Mouse (Mus musculus): ENCODE results near the gene Il33. TPM values are rescaled to one million over a fixed set of nuclear protein-coding genes. Genes with fewer than 3 reads are reported as not detected.

Il33 gene
- polyA plus RNA-seq, 1 experiment from 2014 or later: 48.3 TPM

DNA sequence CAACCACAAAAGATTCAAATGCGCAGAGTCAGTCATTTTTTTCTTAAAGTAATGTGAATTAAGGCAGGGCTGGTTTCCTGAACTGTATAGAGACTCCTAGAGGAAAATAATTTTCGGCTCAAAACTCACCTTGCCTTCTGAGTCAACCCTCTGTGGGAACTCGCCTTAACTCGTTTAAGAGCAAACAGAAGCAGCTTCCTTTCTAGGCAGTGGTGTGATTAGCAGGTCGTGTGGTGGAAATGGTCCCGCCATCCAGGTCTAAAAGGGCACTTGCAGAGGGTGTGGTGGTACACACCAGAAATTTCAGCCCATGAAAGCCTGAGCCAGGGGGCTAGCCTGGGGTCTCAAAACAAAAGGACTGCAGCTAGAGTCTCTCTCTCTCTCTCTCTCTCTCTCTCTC lies 32.1 kb upstream of the Il33 start:
- Histone ChIP-seq H3K4me1 (ENCODE audit: insufficient read depth, low read length) (no peaks in the 10 kb centered on the region), H3K9me3 (ENCODE audit: low read length) (no peaks in the 10 kb centered on the region), H3K27ac (ENCODE audit: low read length) (no peak overlapping the region), H3K9ac (replicated peaks; ENCODE audit: low read length) (no peak overlapping the region), H3K4me3 (ENCODE audit: low read length) (no peak overlapping the region), H3K4me2 (replicated peaks; ENCODE audit: low read depth, low read length) (no peak overlapping the region), H3K36me3 (ENCODE audit: insufficient read depth, low read length) (no peaks in the 10 kb centered on the region), H3K27me3 (ENCODE audit: insufficient read depth, low read length) (no peaks in the 10 kb centered on the region)
- no peak for ATAC-seq (ENCODE audit: low FRiP score, low TSS enrichment)
- 70% methylated on average over 6 of the region's 6 CpGs for WGBS

DNA sequence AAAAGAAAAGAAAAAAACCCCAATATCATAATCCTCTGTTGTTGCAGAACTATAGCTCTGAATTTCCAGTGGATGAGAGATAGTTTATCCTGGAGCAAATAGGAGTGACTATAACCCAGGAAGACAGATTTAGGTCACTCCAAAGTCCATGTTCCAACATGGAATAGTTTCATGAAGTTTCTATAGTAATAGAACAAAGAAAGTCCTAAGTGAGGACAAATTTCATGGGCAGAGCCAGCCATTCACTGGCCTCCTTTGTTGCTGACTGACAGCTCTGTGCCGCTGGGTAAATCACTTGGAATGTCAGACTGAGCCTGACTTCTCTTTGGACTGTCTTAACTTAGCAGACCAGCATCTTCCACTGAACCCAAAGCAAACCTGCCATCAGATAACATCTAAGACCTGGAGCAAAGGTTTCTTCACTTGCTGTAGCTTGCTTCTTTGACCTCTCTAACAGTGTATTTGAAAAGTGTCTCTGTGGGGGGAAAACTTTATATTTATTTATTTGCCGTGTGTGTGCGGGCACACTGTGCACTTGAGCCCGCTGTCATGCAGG lies 31.1 kb upstream of the Il33 start:
- ATAC-seq (ENCODE audit: low FRiP score, low TSS enrichment): no peak
- no peak overlapping the region for H3K4me2 ChIP-seq (replicated peaks; ENCODE audit: low read depth, low read length)
- no peak overlapping the region for H3K4me3 ChIP-seq (ENCODE audit: low read length)
- no peaks in the 10 kb centered on the region for H3K4me1 ChIP-seq (ENCODE audit: insufficient read depth, low read length)
- 84% methylated on average over 4 of the region's 4 CpGs for WGBS
- no peak overlapping the region for H3K27ac ChIP-seq (ENCODE audit: low read length)
- no peaks in the 10 kb centered on the region for H3K9me3 ChIP-seq (ENCODE audit: low read length)
- no peaks in the 10 kb centered on the region for H3K27me3 ChIP-seq (ENCODE audit: insufficient read depth, low read length)
- no peak overlapping the region for H3K9ac ChIP-seq (replicated peaks; ENCODE audit: low read length)
- no peaks in the 10 kb centered on the region for H3K36me3 ChIP-seq (ENCODE audit: insufficient read depth, low read length)

DNA sequence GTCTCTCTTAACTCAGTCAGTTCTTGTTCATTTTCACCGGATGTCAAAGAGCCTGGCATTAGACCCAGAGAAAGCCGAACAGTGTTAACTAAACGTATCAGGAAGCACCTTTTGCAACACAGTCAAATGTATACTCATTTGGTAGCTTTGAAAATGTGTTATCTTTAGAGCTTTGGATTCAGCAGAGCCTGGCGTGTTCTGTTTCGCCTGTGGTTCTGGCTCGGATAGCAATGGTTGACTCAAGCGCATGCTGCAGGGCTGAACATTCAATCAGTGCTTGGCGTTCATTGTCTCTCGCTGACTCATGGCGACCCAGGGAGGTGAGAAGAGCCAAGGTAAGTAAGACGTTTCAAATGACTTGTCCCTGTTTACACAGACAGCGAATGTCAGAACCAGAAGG lies 30.5 kb upstream of the Il33 start:
- no peak for ATAC-seq (ENCODE audit: low FRiP score, low TSS enrichment)
- peaks cover 3% of the 10 kb centered on the region; the same call in 1 of the 2 replicates for H3K9me3 ChIP-seq (ENCODE audit: low read length)
- WGBS: 75% methylated on average over 12 of the region's 12 CpGs
- H3K27ac ChIP-seq (ENCODE audit: low read length): no peak overlapping the region
- H3K27me3 ChIP-seq (ENCODE audit: insufficient read depth, low read length): no peaks in the 10 kb centered on the region
- no peak overlapping the region for H3K4me3 ChIP-seq (ENCODE audit: low read length)
- H3K9ac ChIP-seq (replicated peaks; ENCODE audit: low read length): no peak overlapping the region
- no peaks in the 10 kb centered on the region for H3K36me3 ChIP-seq (ENCODE audit: insufficient read depth, low read length)
- H3K4me2 ChIP-seq (replicated peaks; ENCODE audit: low read depth, low read length): no peak overlapping the region
- H3K4me1 ChIP-seq (ENCODE audit: insufficient read depth, low read length): no peaks in the 10 kb centered on the region

DNA sequence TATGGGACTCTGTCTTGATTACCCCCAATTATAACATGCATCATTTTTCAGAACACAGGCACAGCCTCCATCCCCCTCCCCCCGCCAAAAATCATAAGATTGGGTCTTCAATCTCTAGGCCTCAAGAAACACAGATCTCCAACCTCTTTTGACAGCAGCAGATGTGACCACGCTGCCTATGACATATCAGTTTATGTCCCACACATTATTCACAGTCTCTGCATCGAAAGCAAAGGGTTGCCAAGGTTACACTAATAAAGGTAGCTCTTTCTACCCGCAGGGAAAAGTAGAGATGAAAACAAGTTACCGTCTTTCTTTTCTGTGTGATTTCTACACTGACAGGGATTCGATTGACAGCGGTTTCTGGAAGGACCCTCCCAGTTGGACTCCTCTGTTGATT lies 29.9 kb upstream of the Il33 start:
- no peak for ATAC-seq (ENCODE audit: low FRiP score, low TSS enrichment)
- H3K4me2 ChIP-seq (replicated peaks; ENCODE audit: low read depth, low read length): no peak overlapping the region

DNA sequence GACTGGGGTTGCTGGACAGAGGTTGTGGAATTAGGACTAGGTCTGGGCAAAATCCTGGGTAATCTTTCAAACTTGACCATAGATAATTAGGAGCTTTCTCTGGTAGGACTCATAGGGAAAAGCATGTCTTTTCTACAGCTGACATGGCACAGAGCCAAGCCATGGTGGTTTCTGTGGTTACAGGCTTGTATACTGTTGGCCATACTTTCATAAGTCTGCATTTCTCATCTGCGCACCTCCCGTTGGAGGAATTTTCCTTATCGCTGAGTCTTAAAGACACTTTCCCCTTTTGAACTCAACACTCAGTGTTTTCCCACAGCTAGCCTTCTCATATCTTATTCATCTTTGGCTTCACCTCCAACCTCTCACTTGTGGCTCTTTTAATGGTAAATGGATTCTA lies 24.6 kb upstream of the Il33 start:
- WGBS: 87% methylated on average over 3 of the region's 3 CpGs
- peaks cover 8% of the 10 kb centered on the region; the same call in 1 of the 2 replicates for H3K9me3 ChIP-seq (ENCODE audit: low read length)

More for the DNA sequence above, 29.9 kb upstream of the Il33 start:
- no peaks in the 10 kb centered on the region for H3K27me3 ChIP-seq (ENCODE audit: insufficient read depth, low read length)
- H3K36me3 ChIP-seq (ENCODE audit: insufficient read depth, low read length): no peaks in the 10 kb centered on the region
- peaks cover 8% of the 10 kb centered on the region; the same call in 1 of the 2 replicates for H3K9me3 ChIP-seq (ENCODE audit: low read length)
- no peak overlapping the region for H3K27ac ChIP-seq (ENCODE audit: low read length)
- 75% methylated on average over 7 of the region's 7 CpGs for WGBS
- H3K4me1 ChIP-seq (ENCODE audit: insufficient read depth, low read length): no peaks in the 10 kb centered on the region
- H3K4me3 ChIP-seq (ENCODE audit: low read length): no peak overlapping the region
- no peak overlapping the region for H3K9ac ChIP-seq (replicated peaks; ENCODE audit: low read length)

DNA sequence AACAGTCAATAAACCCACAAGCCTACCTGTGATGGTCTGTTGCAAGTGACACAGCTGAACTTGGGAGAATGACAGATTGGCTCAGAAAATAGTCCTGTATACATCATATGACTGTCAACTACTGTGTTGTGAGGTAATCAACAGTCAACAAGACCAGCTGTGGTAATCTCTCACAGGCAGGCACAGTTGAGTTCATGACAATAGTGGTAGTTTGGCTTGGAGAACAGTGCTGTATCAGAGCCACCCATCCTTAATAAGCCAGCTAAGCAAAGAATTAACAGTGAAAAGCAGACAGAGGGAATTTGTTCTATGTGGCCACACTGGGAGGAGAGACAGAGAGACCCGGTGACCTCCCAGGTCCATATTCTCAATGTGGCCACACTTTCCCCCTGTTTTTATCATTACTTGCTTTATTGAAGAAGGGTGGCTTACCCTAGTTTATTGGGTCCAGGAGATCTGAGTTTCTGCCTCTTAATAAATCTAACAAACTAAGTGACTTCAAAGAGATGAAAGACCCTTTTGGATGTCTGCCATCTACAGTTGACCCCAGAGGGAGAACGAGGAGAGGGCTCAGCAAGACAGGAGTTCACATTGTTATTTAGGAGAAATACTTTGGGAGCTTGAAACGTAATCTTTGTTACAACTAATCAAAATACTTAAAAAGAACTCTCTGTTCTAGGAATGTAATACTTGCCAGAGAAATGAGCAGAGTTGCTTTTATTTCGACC lies 22.4 kb upstream of the Il33 start:
- ATAC-seq (ENCODE audit: low FRiP score, low TSS enrichment): no peak
- Histone ChIP-seq H3K27ac (ENCODE audit: low read length) (peak overlapping the region; percentile 10; the same call in 1 of the 2 replicates), H3K36me3 (ENCODE audit: insufficient read depth, low read length) (no peaks in the 10 kb centered on the region), H3K4me2 (replicated peaks; ENCODE audit: low read depth, low read length) (no peak overlapping the region), H3K9ac (replicated peaks; ENCODE audit: low read length) (no peak overlapping the region), H3K27me3 (ENCODE audit: insufficient read depth, low read length) (no peaks in the 10 kb centered on the region), H3K4me3 (ENCODE audit: low read length) (no peak overlapping the region), H3K4me1 (ENCODE audit: insufficient read depth, low read length) (no peaks in the 10 kb centered on the region), H3K9me3 (ENCODE audit: low read length) (peaks cover 8% of the 10 kb centered on the region; the same call in 1 of the 2 replicates)
- 35% methylated on average over 4 of the region's 4 CpGs for WGBS

More for the DNA sequence above, 24.6 kb upstream of the Il33 start:
- Histone ChIP-seq H3K36me3 (ENCODE audit: insufficient read depth, low read length) (no peaks in the 10 kb centered on the region), H3K9ac (replicated peaks; ENCODE audit: low read length) (no peak overlapping the region), H3K4me3 (ENCODE audit: low read length) (no peak overlapping the region), H3K4me1 (ENCODE audit: insufficient read depth, low read length) (no peaks in the 10 kb centered on the region), H3K27me3 (ENCODE audit: insufficient read depth, low read length) (no peaks in the 10 kb centered on the region), H3K4me2 (replicated peaks; ENCODE audit: low read depth, low read length) (no peak overlapping the region), H3K27ac (ENCODE audit: low read length) (no peak overlapping the region)
- no peak for ATAC-seq (ENCODE audit: low FRiP score, low TSS enrichment)

DNA sequence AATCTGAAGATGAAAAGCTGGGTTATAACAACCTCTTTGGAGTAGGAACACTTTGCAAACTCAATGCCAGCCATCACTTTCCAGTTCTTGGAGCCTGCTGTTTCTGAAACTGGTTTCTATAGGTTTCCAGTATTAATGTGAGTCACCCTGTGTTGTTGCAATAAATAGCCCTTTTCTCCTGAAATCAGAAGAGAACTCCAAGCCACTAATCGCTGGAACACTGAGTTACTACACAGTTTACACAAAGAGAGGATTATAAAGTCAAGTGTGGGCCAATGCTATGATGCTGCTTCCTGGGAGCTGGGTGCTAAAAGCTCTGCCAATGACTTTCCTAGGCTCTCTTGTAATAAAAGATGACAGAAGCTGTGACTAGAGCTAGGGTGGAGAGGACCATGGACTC lies 19.0 kb upstream of the Il33 start:
- no peaks in the 10 kb centered on the region for H3K4me1 ChIP-seq (ENCODE audit: insufficient read depth, low read length)
- no peak overlapping the region for H3K9ac ChIP-seq (replicated peaks; ENCODE audit: low read length)
- ATAC-seq (ENCODE audit: low FRiP score, low TSS enrichment): no peak
- WGBS: 79% methylated on average over 1 of the region's 1 CpGs
- no peak overlapping the region for H3K4me2 ChIP-seq (replicated peaks; ENCODE audit: low read depth, low read length)
- H3K36me3 ChIP-seq (ENCODE audit: insufficient read depth, low read length): no peaks in the 10 kb centered on the region
- no peaks in the 10 kb centered on the region for H3K9me3 ChIP-seq (ENCODE audit: low read length)
- H3K27me3 ChIP-seq (ENCODE audit: insufficient read depth, low read length): no peaks in the 10 kb centered on the region
- no peak overlapping the region for H3K4me3 ChIP-seq (ENCODE audit: low read length)
- no peak overlapping the region for H3K27ac ChIP-seq (ENCODE audit: low read length)

DNA sequence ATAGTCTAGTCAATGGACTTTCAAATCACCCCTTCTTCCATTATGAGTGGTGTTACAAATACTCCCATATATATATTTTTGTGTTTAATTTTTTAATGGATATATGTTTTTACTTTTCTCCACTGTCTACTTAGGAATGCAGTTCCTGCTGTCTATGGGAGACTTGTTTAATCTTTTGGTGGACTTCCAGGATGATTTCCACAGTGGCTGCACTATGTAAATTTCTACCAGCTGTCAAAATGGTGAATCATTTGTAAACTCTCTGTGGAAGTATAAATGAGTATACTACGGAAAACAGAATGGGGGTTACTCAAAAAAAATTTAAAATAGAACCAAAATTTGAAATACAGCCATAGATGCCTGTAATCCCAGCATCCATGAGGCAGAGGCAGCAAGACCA lies 15.7 kb upstream of the Il33 start:
- no peak overlapping the region for H3K9ac ChIP-seq (replicated peaks; ENCODE audit: low read length)
- no peak overlapping the region for H3K4me3 ChIP-seq (ENCODE audit: low read length)
- H3K9me3 ChIP-seq (ENCODE audit: low read length): no peaks in the 10 kb centered on the region
- WGBS: 72% methylated on average over 1 of the region's 1 CpGs
- no peaks in the 10 kb centered on the region for H3K4me1 ChIP-seq (ENCODE audit: insufficient read depth, low read length)
- H3K4me2 ChIP-seq (replicated peaks; ENCODE audit: low read depth, low read length): no peak overlapping the region
- no peaks in the 10 kb centered on the region for H3K27me3 ChIP-seq (ENCODE audit: insufficient read depth, low read length)
- H3K36me3 ChIP-seq (ENCODE audit: insufficient read depth, low read length): no peaks in the 10 kb centered on the region
- H3K27ac ChIP-seq (ENCODE audit: low read length): no peak overlapping the region
- ATAC-seq (ENCODE audit: low FRiP score, low TSS enrichment): no peak

DNA sequence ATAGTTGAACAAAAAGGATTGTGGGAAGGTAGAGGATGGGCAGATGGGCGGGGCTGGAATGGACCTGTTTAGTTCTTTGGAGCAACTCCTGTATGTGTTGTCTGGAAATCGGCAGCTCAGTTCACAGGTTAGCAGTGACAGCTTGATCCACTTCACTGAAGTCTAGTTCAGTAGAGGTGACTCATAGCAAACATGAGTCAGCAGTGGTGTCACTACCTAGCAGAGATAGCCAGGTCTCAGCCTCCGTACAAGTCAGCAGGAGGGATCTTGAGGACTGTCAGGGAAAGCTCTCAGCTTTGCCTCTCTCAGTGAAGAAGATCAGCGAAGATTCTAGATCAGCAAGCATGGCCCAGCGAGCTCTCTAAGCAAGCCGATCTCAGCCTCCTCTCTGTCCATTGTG lies 13.0 kb upstream of the Il33 start:
- no peaks in the 10 kb centered on the region for H3K4me1 ChIP-seq (ENCODE audit: insufficient read depth, low read length)
- no peaks in the 10 kb centered on the region for H3K36me3 ChIP-seq (ENCODE audit: insufficient read depth, low read length)
- H3K9me3 ChIP-seq (ENCODE audit: low read length): no peaks in the 10 kb centered on the region
- WGBS: 91% methylated on average over 6 of the region's 6 CpGs
- no peaks in the 10 kb centered on the region for H3K27me3 ChIP-seq (ENCODE audit: insufficient read depth, low read length)
- H3K9ac ChIP-seq (replicated peaks; ENCODE audit: low read length): no peak overlapping the region
- ATAC-seq (ENCODE audit: low FRiP score, low TSS enrichment): no peak
- no peak overlapping the region for H3K27ac ChIP-seq (ENCODE audit: low read length)
- no peak overlapping the region for H3K4me2 ChIP-seq (replicated peaks; ENCODE audit: low read depth, low read length)
- no peak overlapping the region for H3K4me3 ChIP-seq (ENCODE audit: low read length)

- no peaks in the 10 kb centered on the region for H3K36me3 ChIP-seq (ENCODE audit: insufficient read depth, low read length)
- no peak for ATAC-seq (ENCODE audit: low FRiP score, low TSS enrichment)
- no peaks in the 10 kb centered on the region for H3K4me1 ChIP-seq (ENCODE audit: insufficient read depth, low read length)
- no peaks in the 10 kb centered on the region for H3K9me3 ChIP-seq (ENCODE audit: low read length)
- H3K4me2 ChIP-seq (replicated peaks; ENCODE audit: low read depth, low read length): no peak overlapping the region
- H3K27me3 ChIP-seq (ENCODE audit: insufficient read depth, low read length): no peaks in the 10 kb centered on the region
- no peak overlapping the region for H3K27ac ChIP-seq (ENCODE audit: low read length)
- H3K9ac ChIP-seq (replicated peaks; ENCODE audit: low read length): no peak overlapping the region
- 84% methylated on average over 5 of the region's 5 CpGs for WGBS
- H3K4me3 ChIP-seq (ENCODE audit: low read length): no peak overlapping the region
Measured at GRCm38 (mm10) chr19:29917421-29917820, 7.5 kb upstream of the Il33 start.

All from kidney, embryonic 16.5 days (tissue).